Mouse (Mus musculus): ENCODE measurements at regions not wholly inside any gene's neighbourhood (a gene's known extent, or its start where the extent isn't known, plus 50 kb on each side); places are given as distances from the start of the nearest gene placed in this dataset.
"Not testable (repeated sequence)": the region's sequence is repeated elsewhere in the genome, so short reads cannot be mapped to it uniquely, and the experiment has no call there.

GRCm38 (mm10) chr8:100030358-100030757, 614.1 kb upstream of the Cdh8 start:
- not testable (repeated sequence) for TF ChIP-seq POLR2A (IDR thresholded peaks at IDR 0.05; ENCODE audit: borderline replicate concordance, insufficient read depth, low read length); CTCF (IDR thresholded peaks at IDR 0.05; ENCODE audit: borderline replicate concordance, insufficient read depth, low read depth, low read length)

Measured in cerebellum, adult 2 months (tissue).